Mouse (Mus musculus) urinary bladder, postnatal 14 days (tissue): Measurements from ENCODE around the gene Prm2.
A peak's percentile ranks its signal among the peaks of the same experiment; 100 is the strongest.

Source experiments
- DNase-seq: peaks from one replicate; pipeline ENCODE4 v3.0.0; 2021; ENCODE audit warnings: low spot score

Prm2 gene

GRCm38 (mm10) chr16:10812865-10813371, 17.0 kb upstream of the Prm2 start, which contains the start of gene Gm11172:
Gene Gm11172 (plus strand): TSS chr16:10812915.
- no peak for DNase-seq

- DNase-seq, result no peak
Measured at GRCm38 (mm10) chr16:10810376-10810775, 14.4 kb upstream of the Prm2 start.

- no peak for DNase-seq
Measured at GRCm38 (mm10) chr16:10805789-10806527, 10.0 kb upstream of the Prm2 start, which contains the start of gene Prm1. Gene Prm1 (minus strand): TSS chr16:10805839.

- DNase-seq, result peak; percentile 24
Measured at GRCm38 (mm10) chr16:10802420-10802819, 6.5 kb upstream of the Prm2 start.

GRCm38 (mm10) chr16:10790702-10791101, 5.2 kb downstream of the Prm2 start, which contains the start of gene Prm3:
Gene Prm3 (minus strand): TSS chr16:10790914.
- DNase-seq, result no peak

GRCm38 (mm10) chr16:10788866-10789265, 7.1 kb downstream of the Prm2 start:
- no peak for DNase-seq

GRCm38 (mm10) chr16:10788271-10788670, 7.7 kb downstream of the Prm2 start, which contains the start of gene Tnp2:
Gene Tnp2 (minus strand): TSS chr16:10788660.
- no peak for DNase-seq

GRCm38 (mm10) chr16:10787548-10788058, 8.3 kb downstream of the Prm2 start:
- DNase-seq, result no peak

GRCm38 (mm10) chr16:10786782-10787547, 9.0 kb downstream of the Prm2 start:
- DNase-seq, result no peak

- peak; percentile 86 for DNase-seq
Measured at GRCm38 (mm10) chr16:10786288-10786687, 9.6 kb downstream of the Prm2 start.

GRCm38 (mm10) chr16:10785371-10786231, 10.3 kb downstream of the Prm2 start, which contains the start of gene Socs1:
Gene Socs1 (minus strand): TSS chr16:10785536.
- peak; percentile 91 for DNase-seq

GRCm38 (mm10) chr16:10784793-10785370, 11.1 kb downstream of the Prm2 start:
- DNase-seq, result peak; percentile 94

- peak; percentile 40 for DNase-seq
Measured at GRCm38 (mm10) chr16:10783883-10784792, 11.8 kb downstream of the Prm2 start.

GRCm38 (mm10) chr16:10783451-10783850, 12.5 kb downstream of the Prm2 start:
- no peak for DNase-seq

- no peak for DNase-seq
Measured at GRCm38 (mm10) chr16:10783152-10783434, 12.8 kb downstream of the Prm2 start.

GRCm38 (mm10) chr16:10782377-10783151, 13.4 kb downstream of the Prm2 start:
- no peak for DNase-seq

GRCm38 (mm10) chr16:10781862-10782371, 14.0 kb downstream of the Prm2 start:
- no peak for DNase-seq

GRCm38 (mm10) chr16:10780631-10781120, 15.3 kb downstream of the Prm2 start:
- DNase-seq, result no peak

- DNase-seq, result no peak
Measured at GRCm38 (mm10) chr16:10777579-10778160, 18.3 kb downstream of the Prm2 start.
